Mouse (Mus musculus): Measurements from ENCODE around the gene Cyp2d10.

The Cyp2d10 gene

DNA sequence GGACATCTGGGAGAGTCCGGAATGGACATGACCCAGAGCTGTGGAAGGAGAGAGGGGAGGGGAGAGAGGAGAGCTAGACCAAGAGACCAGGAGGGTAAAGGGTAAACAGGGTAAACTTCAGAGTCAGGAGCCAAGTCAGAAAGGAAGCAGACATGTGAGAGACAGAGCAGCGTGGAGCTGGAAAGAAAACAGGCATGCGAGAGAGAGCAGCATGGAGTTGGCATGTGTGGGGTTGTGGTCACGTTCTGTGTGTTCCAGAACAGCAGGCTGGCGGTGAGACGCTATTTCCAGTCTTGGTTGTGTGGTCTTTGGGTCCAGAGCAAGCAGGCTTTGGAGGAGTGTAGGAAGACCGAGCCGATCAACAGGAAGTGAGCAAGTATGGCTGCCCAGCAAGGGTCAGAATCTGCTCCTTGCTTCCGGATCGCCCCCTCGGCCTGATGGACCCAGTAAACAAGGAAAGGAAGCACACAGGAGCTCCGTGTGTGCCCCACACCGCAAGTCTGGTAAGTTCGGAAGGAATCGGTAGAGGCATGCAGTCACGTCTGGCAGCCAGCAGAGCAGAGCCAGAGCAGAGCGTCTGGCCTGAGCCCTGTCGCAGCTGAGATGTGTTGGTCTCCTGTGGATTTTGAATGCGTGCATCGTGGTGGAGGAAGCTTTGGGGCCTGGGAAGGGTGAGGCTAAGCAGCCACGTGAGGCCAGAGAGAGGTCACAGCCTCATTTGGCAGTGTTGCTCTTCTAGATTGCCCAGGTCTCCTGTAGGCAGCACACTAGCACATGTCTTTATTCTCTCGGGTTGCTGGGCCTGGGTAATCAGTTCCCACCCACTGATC is 48.3 kb downstream of the Cyp2d10 start:
- no peak for DNase-seq (ENCODE audit: low spot score)

- DNase-seq (ENCODE audit: low spot score), result peak; percentile 98
Observed at GRCm38 (mm10) chr15:82354126-82354945, 52.7 kb downstream of the Cyp2d10 start, which contains the start of gene Ndufa6. Ndufa6 (minus strand) TSS chr15:82354322.

DNA sequence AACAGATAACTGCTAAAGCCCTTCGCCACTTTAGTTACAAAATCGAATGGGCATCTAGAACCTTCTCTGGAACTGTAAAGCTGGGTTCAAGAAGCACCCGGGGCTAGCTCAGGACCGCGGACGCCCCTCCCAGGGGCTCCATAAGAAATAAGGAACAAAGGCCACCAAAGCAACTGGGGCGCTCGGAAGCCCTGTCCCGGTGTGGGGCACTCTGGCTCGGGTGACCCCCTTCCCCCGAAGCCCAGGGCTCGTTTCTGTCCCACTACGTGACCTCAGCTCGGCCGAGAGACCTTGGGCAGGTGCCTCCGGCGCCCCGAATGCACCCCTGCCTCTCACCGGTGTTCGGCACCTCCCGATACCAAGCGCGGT is 53.3 kb downstream of the Cyp2d10 start:
- DNase-seq (ENCODE audit: low spot score), result peak; percentile 28

DNA sequence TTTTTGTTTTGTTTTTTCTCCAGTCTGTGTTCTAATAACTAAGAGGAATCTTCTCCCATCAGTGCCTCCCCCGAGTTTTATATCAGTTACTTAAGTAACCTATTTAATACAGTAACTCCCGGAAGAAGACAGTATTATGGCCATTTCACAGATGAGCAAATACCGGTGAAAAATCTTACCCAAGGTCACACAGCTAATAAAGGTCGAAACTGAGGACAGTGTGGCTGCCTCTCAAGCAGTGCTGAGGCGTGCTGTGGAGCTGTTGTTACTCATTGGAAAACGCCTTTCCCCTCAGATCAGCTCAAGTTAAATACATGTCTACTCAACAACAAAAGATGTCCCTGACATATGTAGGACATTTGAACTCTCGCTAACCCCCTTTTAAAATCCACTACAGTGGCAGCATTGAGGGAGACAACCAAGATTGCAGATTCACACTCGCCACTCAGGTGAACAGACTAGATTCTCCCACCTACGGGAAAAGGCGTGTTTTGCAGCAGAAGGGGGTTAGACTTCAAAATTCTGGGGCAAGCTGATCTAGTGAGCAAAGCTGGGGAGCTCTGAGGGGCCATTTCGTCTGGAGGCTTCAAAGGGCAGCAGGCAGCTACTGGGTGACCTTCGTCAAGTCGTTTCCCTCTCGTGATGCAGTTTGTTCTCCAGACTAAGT is 53.8 kb downstream of the Cyp2d10 start:
- DNase-seq (ENCODE audit: low spot score), result no peak
